Mouse (Mus musculus) CD8-positive naive resting alpha-beta T cell, adult 2 months (primary cell): ENCODE results near the gene Tor1aip2.

Experiments
- DNase-seq, 2 experiments: peaks; one replicate each; pipeline ENCODE4 v3.0.0; 2022; ENCODE audit warnings: low read depth in 2 of 2, low spot score in 2 of 2

The Tor1aip2 gene

GRCm38 (mm10) chr1:156107424-156107823 lies 72.2 kb downstream of the Tor1aip2 start:
- DNase-seq: no peak

- DNase-seq: no peak
These were observed 73.2 kb downstream of the Tor1aip2 start for GRCm38 (mm10) chr1:156108400-156108799.

GRCm38 (mm10) chr1:156111090-156111489 lies 75.9 kb downstream of the Tor1aip2 start:
- DNase-seq: no peak

GRCm38 (mm10) chr1:156111728-156112127 lies 76.5 kb downstream of the Tor1aip2 start:
- DNase-seq: no peak

- no peak for DNase-seq
These were observed 76.9 kb downstream of the Tor1aip2 start for GRCm38 (mm10) chr1:156112142-156112541.

DNA sequence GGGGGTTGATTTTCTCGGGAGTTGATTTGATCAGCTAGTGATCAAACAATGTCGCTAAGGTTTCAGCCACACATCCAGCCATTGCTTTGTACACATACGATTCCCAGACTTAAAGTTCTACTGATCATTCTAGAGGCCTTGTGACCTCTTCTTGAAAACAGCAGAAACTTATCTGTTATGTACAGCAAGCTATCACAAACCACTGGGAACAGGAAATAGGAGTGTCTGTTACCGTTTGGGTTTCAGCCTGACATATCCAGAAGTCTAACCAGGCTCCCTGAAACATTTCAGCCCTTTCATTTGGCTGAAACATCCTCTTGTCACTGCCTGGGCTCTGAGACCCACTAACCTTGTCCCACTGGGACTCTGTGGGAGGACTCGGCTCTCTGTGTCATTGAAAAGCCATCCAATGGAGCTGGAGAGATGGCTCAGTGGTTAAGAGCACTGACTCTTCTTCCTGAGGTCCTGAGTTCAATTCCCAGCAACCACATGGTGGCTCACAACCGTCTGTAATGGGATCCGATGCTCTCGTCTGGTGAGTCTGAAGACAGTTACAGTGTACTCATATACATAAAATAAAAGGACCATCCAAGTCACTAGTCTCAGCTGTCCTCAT lies 78.8 kb downstream of the Tor1aip2 start:
- no peak for DNase-seq

DNA sequence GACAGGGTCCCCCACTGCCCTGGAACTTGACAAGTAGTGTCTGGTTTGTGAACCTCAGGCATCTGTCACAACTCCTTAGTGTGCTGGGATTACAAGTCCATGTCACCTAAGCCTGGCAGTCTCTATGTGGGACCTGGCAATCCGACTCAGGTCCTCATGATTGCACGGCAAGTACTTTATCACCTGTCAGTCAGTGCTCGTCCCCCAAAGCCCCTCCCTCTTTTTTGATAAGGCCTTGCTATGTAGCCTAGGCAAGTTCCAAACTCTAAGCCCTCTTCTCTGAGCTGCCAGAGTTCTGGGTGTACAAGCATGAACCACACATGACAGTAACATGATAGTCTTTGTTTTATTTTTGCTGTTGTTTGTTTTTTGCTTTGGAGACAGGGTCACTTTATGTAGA lies 81.6 kb downstream of the Tor1aip2 start:
- DNase-seq: no peak
